Mouse (Mus musculus) cerebellum, adult 2 months (tissue): ENCODE measurements at regions not wholly inside any gene's neighbourhood (a gene's known extent, or its start where the extent isn't known, plus 50 kb on each side); places are given as distances from the start of the nearest gene placed in this dataset.

Experiments
- DNase-seq, 2 experiments: peaks; one replicate each; pipeline ENCODE4 v3.0.0; 2021
- H3K27ac ChIP-seq: fragments of 200-500 bp; 2 replicates; pipeline ENCODE4 v1.5.1; 2012; ENCODE audit warnings: low read length, control low read depth, inconsistent platforms; ENCODE audit not compliant: insufficient read depth
- H3K27me3 ChIP-seq: fragments of 200-500 bp; 2 replicates; pipeline ENCODE4 v1.6.1; 2012; ENCODE audit warnings: inconsistent platforms, mild to moderate bottlenecking, low read length, moderate library complexity; ENCODE audit not compliant: control insufficient read depth, insufficient read depth
- H3K4me1 ChIP-seq: fragments of 200-500 bp; 2 replicates; pipeline ENCODE4 v1.6.1; 2011; ENCODE audit warnings: low read length; ENCODE audit not compliant: control insufficient read depth, insufficient read depth
- H3K4me3 ChIP-seq: fragments of 200-500 bp; replicated peaks from 2 replicates; pipeline ENCODE3; 2011; ENCODE audit warnings: mild to moderate bottlenecking, low read depth, low read length, control low read depth; ENCODE audit not compliant: insufficient read depth
- CTCF ChIP-seq: fragments of 200-500 bp; IDR thresholded peaks from 2 replicates; pipeline ENCODE4 v1.5.1; 2011; ENCODE audit warnings: low read depth, mild to moderate bottlenecking, control low read depth, low read length, moderate library complexity, borderline replicate concordance; ENCODE audit not compliant: insufficient read depth
- POLR2A ChIP-seq: fragments of 200-500 bp; IDR thresholded peaks from 2 replicates; pipeline ENCODE4 v1.6.1; 2011; ENCODE audit warnings: low read length, control low read depth, borderline replicate concordance; ENCODE audit not compliant: insufficient read depth
- WGBS: fragments of 180-500 bp; shearing (Covaris S2); methylation state at CpG from one replicate; pipeline ENCODE4 v1.1.7; 2018; 5-methylcytosine and 5-hydroxymethylcytosine counted together

DNA sequence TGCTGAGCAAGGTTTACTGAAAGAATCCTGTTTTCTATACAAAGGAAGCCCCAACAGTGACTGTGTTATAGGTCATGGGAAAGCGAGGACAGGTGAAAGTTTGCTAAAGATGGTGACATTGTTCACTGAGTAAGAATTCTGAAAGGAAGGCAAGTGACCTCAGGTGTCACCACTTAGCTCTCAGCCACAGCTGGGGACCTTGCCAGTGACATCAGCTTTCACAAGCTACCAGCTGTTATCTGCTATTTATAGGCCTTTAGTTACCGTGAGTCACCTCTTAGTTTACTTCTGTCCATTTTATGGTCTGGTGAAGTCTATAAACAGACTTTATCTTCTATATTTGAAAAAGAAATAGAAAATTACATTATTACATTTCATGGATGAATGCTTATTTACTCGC lies 65.4 kb upstream of the Mtpn start:
- no peak for DNase-seq
- H3K27ac ChIP-seq: no peak overlapping the region
- no peak overlapping the region for H3K4me3 ChIP-seq
- WGBS: 71% methylated on average over 3 of the region's 3 CpGs
- H3K27me3 ChIP-seq: no peaks in the 10 kb centered on the region
- no peaks in the 10 kb centered on the region for H3K4me1 ChIP-seq
- no peak for TF ChIP-seq POLR2A
- TF ChIP-seq CTCF: no peak

DNA sequence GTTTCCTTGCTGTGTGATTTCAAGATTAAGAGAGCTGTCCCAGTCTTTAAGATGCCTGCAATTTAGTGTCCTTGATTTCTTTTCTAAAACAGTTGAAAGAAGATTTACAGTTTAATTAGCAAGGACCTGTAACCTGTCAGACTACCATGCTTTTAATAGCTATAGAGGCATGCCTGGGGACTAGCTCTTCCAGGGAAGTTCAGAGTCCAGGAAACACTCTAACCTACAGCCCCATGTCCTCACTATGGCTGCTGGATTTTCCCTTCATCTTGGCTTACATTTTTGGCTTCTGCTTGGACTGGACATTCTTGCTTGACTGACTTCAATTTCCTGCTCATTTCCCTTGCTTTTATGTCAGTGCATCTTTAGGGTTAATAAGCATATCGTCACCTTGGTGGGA lies 61.7 kb upstream of the Mtpn start:
- Histone ChIP-seq H3K4me3 (no peak overlapping the region), H3K27me3 (no peaks in the 10 kb centered on the region), H3K27ac (no peak overlapping the region), H3K4me1 (no peaks in the 10 kb centered on the region)
- WGBS: 71% methylated on average over 1 of the region's 1 CpGs
- no peak for DNase-seq
- no peak for TF ChIP-seq CTCF
- no peak for TF ChIP-seq POLR2A

DNA sequence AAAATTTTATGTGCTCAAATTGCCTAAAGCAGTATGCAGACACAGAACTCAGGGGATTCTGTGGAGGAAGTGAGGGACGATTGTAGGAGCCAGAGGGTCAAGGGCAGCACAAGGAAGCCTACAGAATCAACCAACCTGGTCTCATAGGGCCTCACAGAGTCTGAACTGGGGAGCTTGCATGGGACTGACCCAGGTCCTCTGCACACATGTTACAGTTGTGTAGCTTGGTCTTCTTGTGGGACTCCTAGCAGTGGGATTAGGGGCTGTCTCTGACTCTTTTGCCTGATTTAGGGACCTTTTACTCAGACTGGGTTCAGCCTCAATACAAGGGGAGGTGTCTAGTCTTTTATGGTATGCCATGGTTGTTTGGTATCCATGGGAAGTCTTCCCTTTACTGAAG lies 60.2 kb upstream of the Mtpn start:
- 66% methylated on average over 1 of the region's 1 CpGs for WGBS
- TF ChIP-seq POLR2A (no peak), CTCF (no peak)
- no peaks in the 10 kb centered on the region for H3K4me1 ChIP-seq
- no peak for DNase-seq
- H3K27ac ChIP-seq: no peak overlapping the region
- H3K27me3 ChIP-seq: no peaks in the 10 kb centered on the region
- no peak overlapping the region for H3K4me3 ChIP-seq

DNA sequence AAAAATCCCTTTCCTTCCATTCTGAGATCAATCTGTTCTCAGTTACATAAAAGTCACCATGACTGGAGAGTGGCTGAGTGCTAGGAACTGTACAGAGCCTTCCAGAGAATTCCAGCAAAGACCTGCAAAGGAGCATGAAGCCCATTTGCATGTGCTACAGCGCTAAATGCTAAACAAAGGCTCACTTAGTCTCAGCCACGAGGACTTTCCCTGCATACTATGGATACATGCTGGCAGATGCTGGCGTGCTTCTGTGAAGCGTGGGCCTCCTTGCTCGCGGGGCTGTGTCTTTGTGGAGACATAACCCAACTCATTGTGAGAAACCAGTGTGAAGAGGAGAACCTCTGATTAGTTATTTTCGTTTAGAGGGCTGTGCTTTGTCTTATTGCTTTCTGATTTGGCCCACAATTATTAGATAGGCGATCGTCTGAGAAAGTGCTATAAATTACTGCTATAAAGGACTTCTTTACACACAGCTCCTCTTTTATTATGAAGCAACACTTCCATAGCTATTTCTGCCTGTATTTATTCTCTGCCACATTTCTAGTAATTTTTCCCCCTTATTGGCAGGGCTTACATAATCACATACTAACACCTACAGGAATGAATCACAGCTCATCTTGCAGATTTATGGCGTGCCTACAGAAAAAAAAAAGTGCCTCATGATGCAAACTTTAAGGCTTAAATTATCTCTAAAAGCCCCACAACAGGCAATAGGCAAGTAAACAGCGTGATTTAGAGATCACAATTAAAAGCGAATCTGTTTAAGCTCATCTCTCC lies 58.9 kb upstream of the Mtpn start:
- H3K4me3 ChIP-seq: no peak overlapping the region
- H3K27ac ChIP-seq: no peak overlapping the region
- TF ChIP-seq CTCF (no peak), POLR2A (no peak)
- WGBS: 58% methylated on average over 12 of the region's 12 CpGs
- H3K27me3 ChIP-seq: no peaks in the 10 kb centered on the region
- DNase-seq: no peak
- no peaks in the 10 kb centered on the region for H3K4me1 ChIP-seq

DNA sequence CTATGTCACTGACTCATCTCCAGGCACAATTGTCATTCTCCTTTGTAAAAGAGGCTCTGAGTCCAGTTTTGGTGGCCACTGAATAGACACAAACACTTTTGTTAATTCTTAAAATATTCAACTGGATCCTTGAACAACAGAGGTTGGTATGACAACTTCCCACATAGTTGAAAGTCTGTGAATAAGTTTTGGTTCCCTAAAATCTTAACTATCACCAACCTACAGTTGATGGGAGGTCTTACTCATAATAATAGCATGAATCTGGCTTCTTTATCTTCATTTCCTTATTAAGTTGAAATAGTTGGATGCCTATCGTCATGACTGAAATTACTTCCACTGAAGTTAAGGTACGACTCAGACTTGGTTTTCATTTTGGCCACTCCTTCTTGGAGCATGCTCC lies 55.3 kb upstream of the Mtpn start:
- no peaks in the 10 kb centered on the region for H3K27me3 ChIP-seq
- H3K4me1 ChIP-seq: no peaks in the 10 kb centered on the region
- 84% methylated on average over 2 of the region's 2 CpGs for WGBS
- H3K4me3 ChIP-seq: no peak overlapping the region
- DNase-seq: no peak
- TF ChIP-seq POLR2A (no peak), CTCF (no peak)
- no peak overlapping the region for H3K27ac ChIP-seq

DNA sequence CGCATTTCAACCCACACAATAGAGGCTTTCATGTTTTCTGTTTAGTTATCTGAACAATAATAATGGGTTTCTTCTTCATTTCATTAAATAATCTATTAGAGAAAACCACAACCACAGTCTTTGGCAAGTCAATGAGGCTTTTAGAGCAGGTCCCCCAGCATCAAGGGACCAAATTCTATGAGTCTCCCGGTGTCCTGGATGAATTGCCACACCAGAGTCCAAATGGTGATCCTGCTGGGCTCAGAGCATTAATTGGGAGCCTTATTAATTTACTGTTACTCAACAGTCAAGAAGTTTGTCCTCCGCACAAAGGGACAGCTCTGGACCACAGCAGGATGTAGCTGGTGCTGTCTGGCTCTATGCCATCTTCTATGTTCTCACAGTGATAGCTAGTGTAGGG lies 52.5 kb upstream of the Mtpn start:
- Histone ChIP-seq H3K4me3 (no peak overlapping the region), H3K27ac (no peak overlapping the region), H3K4me1 (no peaks in the 10 kb centered on the region), H3K27me3 (no peaks in the 10 kb centered on the region)
- TF ChIP-seq POLR2A: no peak
- no peak for TF ChIP-seq CTCF
- no peak for DNase-seq
- WGBS: 51% methylated on average over 3 of the region's 3 CpGs
